Mouse (Mus musculus) spleen, adult 2 months (tissue): ENCODE data around the gene Rbm5. TPM values are rescaled to one million over a fixed set of nuclear protein-coding genes. Genes with fewer than 3 reads are reported as not detected.

Experiments used
- DNase-seq, 2 experiments: peaks; one replicate each; pipeline versions ENCODE4 v3.0.0 to v3.0.0-alpha.2; 2012 to 2021; ENCODE audit warnings: low spot score in 2 of 2, low read depth in 1 of 2
- H3K27ac ChIP-seq: fragments of 200-500 bp; 2 replicates; pipeline ENCODE4 v1.5.1; 2012; ENCODE audit warnings: low read length, inconsistent platforms; ENCODE audit not compliant: insufficient read depth
- H3K27me3 ChIP-seq: fragments of 200-500 bp; 2 replicates; pipeline ENCODE4 v1.6.1; 2012; ENCODE audit warnings: mild to moderate bottlenecking, moderate library complexity, low read length, inconsistent platforms; ENCODE audit not compliant: control insufficient read depth, insufficient read depth
- H3K36me3 ChIP-seq: fragments of 200-500 bp; 2 replicates; pipeline ENCODE4 v1.6.1; 2012; ENCODE audit warnings: mild to moderate bottlenecking, low read length, inconsistent platforms; ENCODE audit not compliant: control insufficient read depth, insufficient read depth
- H3K4me1 ChIP-seq: fragments of 200-500 bp; 2 replicates; pipeline ENCODE4 v1.6.1; 2011; ENCODE audit warnings: inconsistent platforms; ENCODE audit not compliant: control insufficient read depth, insufficient read depth, insufficient read length
- H3K4me3 ChIP-seq: fragments of 200-500 bp; 2 replicates; pipeline ENCODE4 v1.5.1; 2011; ENCODE audit warnings: mild to moderate bottlenecking, inconsistent platforms; ENCODE audit not compliant: insufficient read depth, insufficient read length; ENCODE audit errors: extremely low read depth
- CTCF ChIP-seq: fragments of 200-500 bp; IDR thresholded peaks from 2 replicates; pipeline ENCODE4 v1.5.1; 2011; ENCODE audit warnings: mild to moderate bottlenecking, inconsistent platforms; ENCODE audit not compliant: insufficient read depth, insufficient read length, insufficient replicate concordance; ENCODE audit errors: extremely low read depth
- POLR2A ChIP-seq: fragments of 200-500 bp; IDR thresholded peaks from 2 replicates; pipeline ENCODE4 v1.6.1; 2011; ENCODE audit warnings: low read depth, low read length, inconsistent platforms
- WGBS: fragments of 180-500 bp; shearing (Covaris S2); methylation state at CpG from one replicate; pipeline ENCODE4 v1.1.7; 2018; 5-methylcytosine and 5-hydroxymethylcytosine counted together
- polyA plus RNA-seq: library from polyadenylated mRNA; depleted of rRNA; stranded (reverse); fragments of >200 nt; gene quantifications from 2 replicates; pipeline ENCODE4 v1.2.3, GENCODE M21; 2012

The Rbm5 gene
- polyA plus RNA-seq, 1 experiment: 76.0 TPM

GRCm38 (mm10) chr9:107723794-107724531, 46.8 kb downstream of the Rbm5 start:
- H3K4me3 ChIP-seq: no peak overlapping the region
- H3K27me3 ChIP-seq: no peaks in the 10 kb centered on the region
- peak overlapping the region; percentile 32; the same call in 1 of the 2 replicates for H3K27ac ChIP-seq
- TF ChIP-seq CTCF (no peak), POLR2A (no peak)
- H3K36me3 ChIP-seq: no peaks in the 10 kb centered on the region
- WGBS: 2% methylated on average over 11 of the region's 11 CpGs
- H3K4me1 ChIP-seq: peaks cover 8% of the 10 kb centered on the region; the same call in 1 of the 2 replicates
- no peak for DNase-seq

GRCm38 (mm10) chr9:107723292-107723691, 47.5 kb downstream of the Rbm5 start:
- H3K4me1 ChIP-seq: peaks cover 8% of the 10 kb centered on the region; the same call in 1 of the 2 replicates
- no peak for DNase-seq
- 72% methylated on average over 6 of the region's 6 CpGs for WGBS
- no peaks in the 10 kb centered on the region for H3K36me3 ChIP-seq
- no peak overlapping the region for H3K4me3 ChIP-seq
- TF ChIP-seq POLR2A (no peak), CTCF (no peak)
- no peaks in the 10 kb centered on the region for H3K27me3 ChIP-seq
- no peak overlapping the region for H3K27ac ChIP-seq

- Histone ChIP-seq H3K4me1 (peaks cover 4% of the 10 kb centered on the region; the same call in 1 of the 2 replicates), H3K4me3 (no peak overlapping the region), H3K27me3 (no peaks in the 10 kb centered on the region), H3K36me3 (no peaks in the 10 kb centered on the region), H3K27ac (no peak overlapping the region)
- WGBS: 78% methylated on average over 10 of the region's 10 CpGs
- no peak for TF ChIP-seq CTCF
- DNase-seq: no peak
Measured at GRCm38 (mm10) chr9:107718781-107719540, 51.8 kb downstream of the Rbm5 start.

- no peaks in the 10 kb centered on the region for H3K4me1 ChIP-seq
- no peaks in the 10 kb centered on the region for H3K27me3 ChIP-seq
- 96% methylated on average over 6 of the region's 6 CpGs for WGBS
- no peaks in the 10 kb centered on the region for H3K36me3 ChIP-seq
- H3K4me3 ChIP-seq: no peak overlapping the region
- no peak overlapping the region for H3K27ac ChIP-seq
- no peak for DNase-seq
- TF ChIP-seq CTCF (no peak), POLR2A (no peak)
Measured at GRCm38 (mm10) chr9:107716951-107717350, 53.8 kb downstream of the Rbm5 start.

- H3K4me1 ChIP-seq: no peaks in the 10 kb centered on the region
- TF ChIP-seq POLR2A: no peak
- TF ChIP-seq CTCF: no peak
- H3K27ac ChIP-seq: no peak overlapping the region
- H3K36me3 ChIP-seq: no peaks in the 10 kb centered on the region
- no peak overlapping the region for H3K4me3 ChIP-seq
- no peak for DNase-seq
- WGBS: 84% methylated on average over 2 of the region's 2 CpGs
- H3K27me3 ChIP-seq: no peaks in the 10 kb centered on the region
Measured at GRCm38 (mm10) chr9:107715632-107716031, 55.2 kb downstream of the Rbm5 start.

- no peak for DNase-seq
- TF ChIP-seq POLR2A: no peak
- no peak for TF ChIP-seq CTCF
- Histone ChIP-seq H3K27me3 (peaks cover 6% of the 10 kb centered on the region), H3K36me3 (no peaks in the 10 kb centered on the region), H3K27ac (no peak overlapping the region), H3K4me3 (no peak overlapping the region), H3K4me1 (peaks cover 3% of the 10 kb centered on the region)
- 59% methylated on average over 12 of the region's 12 CpGs for WGBS
Measured at GRCm38 (mm10) chr9:107714221-107714952, 56.4 kb downstream of the Rbm5 start.
